11 mouse cellular contexts compared by ENCODE assay signal in genomic region chr15:61503436-61503835, GRCm38 (mm10).
DNase-seq lines count a peak whose midpoint lies in the region; ATAC-seq lines count a peak whose summit lies in the region.
"Had no signal": no experiment of that assay in that cellular context is flagged by ENCODE, and none has a peak within 500 bp of the region (broad histone marks: within the 10 kb centered on the region; RNA-seq: fewer than 3 reads in every experiment).

No protein-coding gene starts in this region.

- H3K4me3 ChIP-seq in forebrain, embryonic 14.5 days (ENCODE audit: low read depth, low read length) = no peak overlapping the region
- no peak overlapping the region for H3K4me3 ChIP-seq in forebrain, embryonic 12.5 days (replicated peaks)
- H3K4me3 ChIP-seq: stomach, embryonic 15.5 days had no signal

- no peaks in the 10 kb centered on the region for H3K27me3 ChIP-seq in forebrain, embryonic 14.5 days (replicated peaks; ENCODE audit: control insufficient read depth, insufficient read depth, low read length)
- no peaks in the 10 kb centered on the region for H3K27me3 ChIP-seq in forebrain, embryonic 12.5 days
- H3K27me3 ChIP-seq: stomach, embryonic 15.5 days had no signal

- no peak overlapping the region for H3K9ac ChIP-seq in forebrain, embryonic 14.5 days (ENCODE audit: low read length)
- H3K9ac ChIP-seq in forebrain, embryonic 12.5 days = no peak overlapping the region
- H3K9ac ChIP-seq: stomach, embryonic 15.5 days had no signal

- ATAC-seq in forebrain, embryonic 14.5 days = no peak
- no peak for ATAC-seq in forebrain, embryonic 12.5 days (ENCODE audit: low FRiP score)

- H3K4me2 ChIP-seq in forebrain, embryonic 14.5 days (ENCODE audit: low read length) = no peak overlapping the region
- H3K4me2 ChIP-seq in forebrain, embryonic 12.5 days = no peak overlapping the region
- H3K4me2 ChIP-seq: stomach, embryonic 15.5 days had no signal

- H3K9me3 ChIP-seq in forebrain, embryonic 14.5 days (replicated peaks; ENCODE audit: control insufficient read depth, low read length) = no peaks in the 10 kb centered on the region
- H3K9me3 ChIP-seq in forebrain, embryonic 12.5 days = no peaks in the 10 kb centered on the region
- H3K9me3 ChIP-seq: stomach, embryonic 15.5 days had no signal

- WGBS in forebrain, embryonic 14.5 days = 37% methylated on average over 7 of the region's 7 CpGs
- 70% methylated on average over 7 of the region's 7 CpGs for WGBS in forebrain, embryonic 12.5 days

- H3K4me1 ChIP-seq in forebrain, embryonic 14.5 days (ENCODE audit: control insufficient read depth, insufficient read depth, low read length) = no peaks in the 10 kb centered on the region
- no peaks in the 10 kb centered on the region for H3K4me1 ChIP-seq in forebrain, embryonic 12.5 days
- H3K4me1 ChIP-seq: stomach, embryonic 15.5 days had no signal

- no peak overlapping the region for H3K27ac ChIP-seq in forebrain, embryonic 14.5 days (ENCODE audit: low read depth, low read length)
- no peak overlapping the region for H3K27ac ChIP-seq in forebrain, embryonic 12.5 days
- H3K27ac ChIP-seq: stomach, embryonic 15.5 days had no signal

- no peaks in the 10 kb centered on the region for H3K36me3 ChIP-seq in forebrain, embryonic 14.5 days (ENCODE audit: control insufficient read depth, insufficient read depth, low read length)
- no peaks in the 10 kb centered on the region for H3K36me3 ChIP-seq in forebrain, embryonic 12.5 days (replicated peaks)
- H3K36me3 ChIP-seq: stomach, embryonic 15.5 days had no signal

- DNase-seq in forebrain, embryonic 14.5 days (ENCODE audit: low spot score) = peak; percentile 46
- DNase-seq in lung, postnatal 14 days = peak; percentile 23
- DNase-seq in lung, postnatal 25 days (ENCODE audit: low spot score) = no peak
- peak; percentile 68 for DNase-seq in adrenal gland, postnatal 14 days
- DNase-seq in ovary, postnatal 10 days (ENCODE audit: low spot score) = peak; percentile 13
- no peak for DNase-seq in gastrocnemius, adult 18-20 months (ENCODE audit: low spot score)
- DNase-seq in frontal cortex, adult 2 months (ENCODE audit: extremely low spot score in 1 of 2, low spot score in 1 of 2) = no peak
- DNase-seq: heart, adult 11 months; midbrain, embryonic 14.5 days had no signal

Comparison
In these comparisons a context has a peak if more than half of its experiments do, and no peak if none do; other contexts are left out.
1. DNase-seq: peak in forebrain, embryonic 14.5 days (single experiment), lung, postnatal 14 days (single experiment), adrenal gland, postnatal 14 days (single experiment) and ovary, postnatal 10 days (single experiment); none in lung, postnatal 25 days (single experiment), gastrocnemius, adult 18-20 months (single experiment) and frontal cortex, adult 2 months (0 of 2).